Mouse (Mus musculus) limb, embryonic 15.5 days (tissue): ENCODE results near the gene Frmd4a. TPM values are rescaled to one million over a fixed set of nuclear protein-coding genes. Genes with fewer than 3 reads are reported as not detected.
"Not testable (repeated sequence)": the region's sequence is repeated elsewhere in the genome, so short reads cannot be mapped to it uniquely, and the experiment has no call there.

ENCODE experiments used
- ATAC-seq: fragments of 200-750 bp; cut with Nextera tagmentation; 2 replicates; pipeline ENCODE4 v1.8.0; 2017; ENCODE audit warnings: low read depth, moderate TSS enrichment; ENCODE audit not compliant: insufficient number of reproducible peaks, low FRiP score, low TSS enrichment
- H3K27ac ChIP-seq: fragments of 300-500 bp; sonication (generic); 2 replicates; pipeline ENCODE4 v1.5.1; 2015; ENCODE audit warnings: moderate library complexity, mild to moderate bottlenecking, inconsistent platforms
- H3K27me3 ChIP-seq: fragments of 300-500 bp; sonication (generic); 2 replicates; pipeline ENCODE4 v1.6.1; 2015; ENCODE audit warnings: inconsistent platforms
- H3K36me3 ChIP-seq: fragments of 300-500 bp; sonication (generic); 2 replicates; pipeline ENCODE4 v1.6.1; 2015; ENCODE audit warnings: inconsistent platforms
- H3K4me1 ChIP-seq: fragments of 300-500 bp; sonication (generic); 2 replicates; pipeline ENCODE4 v1.6.1; 2015; ENCODE audit warnings: inconsistent platforms
- H3K4me2 ChIP-seq: fragments of 300-500 bp; sonication (generic); 2 replicates; pipeline ENCODE4 v1.6.1; 2015; ENCODE audit warnings: mild to moderate bottlenecking, inconsistent platforms
- H3K4me3 ChIP-seq: fragments of 300-500 bp; sonication (generic); 2 replicates; pipeline ENCODE4 v1.5.1; 2015; ENCODE audit warnings: mild to moderate bottlenecking, inconsistent platforms
- H3K9ac ChIP-seq: fragments of 300-500 bp; sonication (generic); 2 replicates; pipeline ENCODE4 v1.6.1; 2015; ENCODE audit warnings: inconsistent platforms
- H3K9me3 ChIP-seq: fragments of 300-500 bp; sonication (generic); 2 replicates; pipeline ENCODE4 v1.6.1; 2016; ENCODE audit warnings: inconsistent platforms
- WGBS: fragments of 180-500 bp; shearing (Covaris S2); methylation state at CpG from one replicate; pipeline ENCODE4 v1.1.7; 2015; 5-methylcytosine and 5-hydroxymethylcytosine counted together
- polyA plus RNA-seq: library from polyadenylated mRNA; unstranded; fragments of >200 nt; fragmentation: Nextera tagmentation; extraction: Ambion mirVana; gene quantifications from 2 replicates; pipeline ENCODE4 v1.2.1, GENCODE M21; 2015

Gene Frmd4a
- polyA plus RNA-seq, 1 experiment from 2014 or later: 34.1 TPM

GRCm38 (mm10) chr2:4550017-4550763, 532.7 kb downstream of the Frmd4a start:
- Histone ChIP-seq H3K27me3 (no peaks in the 10 kb centered on the region), H3K9ac (no peak overlapping the region), H3K9me3 (no peaks in the 10 kb centered on the region), H3K4me2 (no peak overlapping the region), H3K36me3 (peaks cover 25% of the 10 kb centered on the region), H3K4me3 (no peak overlapping the region), H3K27ac (no peak overlapping the region; the same call in 1 of the 2 replicates), H3K4me1 (peaks cover 12% of the 10 kb centered on the region)
- ATAC-seq: no peak
- 80% methylated on average over 10 of the region's 10 CpGs for WGBS

- ATAC-seq: no peak
- peaks cover 24% of the 10 kb centered on the region for H3K4me1 ChIP-seq
- no peak overlapping the region for H3K4me2 ChIP-seq
- H3K27ac ChIP-seq: no peak overlapping the region
- H3K4me3 ChIP-seq: no peak overlapping the region
- WGBS: 25% methylated on average over 2 of the region's 2 CpGs
- H3K36me3 ChIP-seq: peaks cover 21% of the 10 kb centered on the region
- no peaks in the 10 kb centered on the region for H3K27me3 ChIP-seq
- H3K9me3 ChIP-seq: no peaks in the 10 kb centered on the region
- no peak overlapping the region for H3K9ac ChIP-seq
Observed at GRCm38 (mm10) chr2:4551438-4551837, 533.9 kb downstream of the Frmd4a start.

- ATAC-seq: no peak
- Histone ChIP-seq H3K9me3 (no peaks in the 10 kb centered on the region), H3K4me1 (peaks cover 25% of the 10 kb centered on the region), H3K9ac (no peak overlapping the region), H3K4me2 (no peak overlapping the region), H3K4me3 (no peak overlapping the region), H3K27me3 (no peaks in the 10 kb centered on the region), H3K27ac (no peak overlapping the region), H3K36me3 (peaks cover 21% of the 10 kb centered on the region)
- WGBS: 81% methylated on average over 2 of the region's 2 CpGs
Observed at GRCm38 (mm10) chr2:4551866-4552265, 534.3 kb downstream of the Frmd4a start.

GRCm38 (mm10) chr2:4552486-4552885, 535.0 kb downstream of the Frmd4a start:
- Histone ChIP-seq H3K4me2 (no peak overlapping the region), H3K27ac (no peak overlapping the region), H3K9me3 (no peaks in the 10 kb centered on the region), H3K4me1 (peaks cover 27% of the 10 kb centered on the region), H3K36me3 (peaks cover 21% of the 10 kb centered on the region), H3K9ac (no peak overlapping the region), H3K4me3 (no peak overlapping the region), H3K27me3 (no peaks in the 10 kb centered on the region)
- ATAC-seq: no peak
- 90% methylated on average over 4 of the region's 4 CpGs for WGBS

- no peak overlapping the region for H3K9ac ChIP-seq
- H3K4me3 ChIP-seq: no peak overlapping the region
- peaks cover 9% of the 10 kb centered on the region; the same call in 1 of the 2 replicates for H3K36me3 ChIP-seq
- H3K4me1 ChIP-seq: peaks cover 45% of the 10 kb centered on the region
- no peaks in the 10 kb centered on the region for H3K27me3 ChIP-seq
- ATAC-seq: no peak
- H3K4me2 ChIP-seq: no peak overlapping the region
- no peaks in the 10 kb centered on the region for H3K9me3 ChIP-seq
- H3K27ac ChIP-seq: peak overlapping the region; percentile 34
- WGBS: 23% methylated on average over 7 of the region's 7 CpGs
Observed at GRCm38 (mm10) chr2:4555221-4555631, 537.7 kb downstream of the Frmd4a start.

- Histone ChIP-seq H3K27ac (peak overlapping the region; percentile 62), H3K9me3 (no peaks in the 10 kb centered on the region), H3K4me1 (peaks cover 51% of the 10 kb centered on the region), H3K4me2 (no peak overlapping the region), H3K36me3 (0 out of 2 replicates have a peak, but pooled peaks cover under 1% of the 10 kb centered on the region), H3K27me3 (no peaks in the 10 kb centered on the region), H3K4me3 (no peak overlapping the region), H3K9ac (no peak overlapping the region)
- 21% methylated on average over 10 of the region's 10 CpGs for WGBS
- no peak for ATAC-seq
Observed at GRCm38 (mm10) chr2:4556188-4556587, 538.7 kb downstream of the Frmd4a start.

GRCm38 (mm10) chr2:4557028-4557427, 539.5 kb downstream of the Frmd4a start:
- no peak overlapping the region for H3K4me2 ChIP-seq
- 20% methylated on average over 4 of the region's 4 CpGs for WGBS
- no peak overlapping the region for H3K4me3 ChIP-seq
- no peaks in the 10 kb centered on the region for H3K9me3 ChIP-seq
- H3K27me3 ChIP-seq: no peaks in the 10 kb centered on the region
- H3K27ac ChIP-seq: peak overlapping the region; percentile 62
- no peaks in the 10 kb centered on the region for H3K36me3 ChIP-seq
- H3K4me1 ChIP-seq: peaks cover 59% of the 10 kb centered on the region
- no peak for ATAC-seq
- no peak overlapping the region for H3K9ac ChIP-seq

GRCm38 (mm10) chr2:4557466-4557865, 539.9 kb downstream of the Frmd4a start:
- H3K27ac ChIP-seq: peak overlapping the region; percentile 62
- peak; percentile 72 for ATAC-seq
- H3K27me3 ChIP-seq: no peaks in the 10 kb centered on the region
- H3K9me3 ChIP-seq: no peaks in the 10 kb centered on the region
- H3K4me3 ChIP-seq: no peak overlapping the region
- H3K36me3 ChIP-seq: no peaks in the 10 kb centered on the region
- WGBS: 20% methylated on average over 4 of the region's 4 CpGs
- H3K4me2 ChIP-seq: no peak overlapping the region
- H3K9ac ChIP-seq: no peak overlapping the region
- peaks cover 64% of the 10 kb centered on the region for H3K4me1 ChIP-seq

GRCm38 (mm10) chr2:4558651-4559203, 541.2 kb downstream of the Frmd4a start:
- no peak for ATAC-seq
- H3K4me1 ChIP-seq: peaks cover 73% of the 10 kb centered on the region
- H3K9me3 ChIP-seq: no peaks in the 10 kb centered on the region
- WGBS: 12% methylated on average over 8 of the region's 8 CpGs
- H3K27me3 ChIP-seq: no peaks in the 10 kb centered on the region
- peak overlapping the region; percentile 40; the same call in 1 of the 2 replicates for H3K9ac ChIP-seq
- H3K36me3 ChIP-seq: no peaks in the 10 kb centered on the region
- H3K27ac ChIP-seq: peak overlapping the region; percentile 96
- H3K4me3 ChIP-seq: peak overlapping the region; percentile 49
- H3K4me2 ChIP-seq: peak overlapping the region; percentile 67

GRCm38 (mm10) chr2:4559211-4559882, 541.8 kb downstream of the Frmd4a start:
- Histone ChIP-seq H3K9me3 (no peaks in the 10 kb centered on the region), H3K36me3 (no peaks in the 10 kb centered on the region), H3K27me3 (no peaks in the 10 kb centered on the region), H3K4me3 (peak overlapping the region; percentile 49), H3K27ac (peak overlapping the region; percentile 96), H3K4me1 (peaks cover 74% of the 10 kb centered on the region), H3K9ac (peak overlapping the region; percentile 40), H3K4me2 (peak overlapping the region; percentile 67)
- WGBS: under 1% methylated on average over 27 of the region's 27 CpGs
- peak; percentile 85 for ATAC-seq

- peaks cover 4% of the 10 kb centered on the region; the same call in 1 of the 2 replicates for H3K36me3 ChIP-seq
- no peak for ATAC-seq
- H3K27ac ChIP-seq: peak overlapping the region; percentile 96
- H3K4me3 ChIP-seq: peak overlapping the region; percentile 49
- H3K9me3 ChIP-seq: no peaks in the 10 kb centered on the region
- H3K9ac ChIP-seq: peak overlapping the region; percentile 40; the same call in 1 of the 2 replicates
- WGBS: 2% methylated on average over 8 of the region's 8 CpGs
- peak overlapping the region; percentile 67 for H3K4me2 ChIP-seq
- H3K27me3 ChIP-seq: no peaks in the 10 kb centered on the region
- H3K4me1 ChIP-seq: peaks cover 74% of the 10 kb centered on the region
Observed at GRCm38 (mm10) chr2:4559883-4560247, 542.3 kb downstream of the Frmd4a start.

- H3K4me1 ChIP-seq: peaks cover 70% of the 10 kb centered on the region
- H3K9me3 ChIP-seq, ATAC-seq, H3K36me3 ChIP-seq, H3K27me3 ChIP-seq: not testable (repeated sequence)
- H3K4me2 ChIP-seq: peak overlapping the region; percentile 67
- 11% methylated on average over 2 of the region's 2 CpGs for WGBS
- peak overlapping the region; percentile 96 for H3K27ac ChIP-seq
- peak overlapping the region; percentile 49 for H3K4me3 ChIP-seq
- peak overlapping the region; percentile 23; the same call in 1 of the 2 replicates for H3K9ac ChIP-seq
Observed at GRCm38 (mm10) chr2:4560516-4560915, 543.0 kb downstream of the Frmd4a start.
